Mouse (Mus musculus): ENCODE measurements at regions not wholly inside any gene's neighbourhood (a gene's known extent, or its start where the extent isn't known, plus 50 kb on each side); places are given as distances from the start of the nearest gene placed in this dataset.

DNA sequence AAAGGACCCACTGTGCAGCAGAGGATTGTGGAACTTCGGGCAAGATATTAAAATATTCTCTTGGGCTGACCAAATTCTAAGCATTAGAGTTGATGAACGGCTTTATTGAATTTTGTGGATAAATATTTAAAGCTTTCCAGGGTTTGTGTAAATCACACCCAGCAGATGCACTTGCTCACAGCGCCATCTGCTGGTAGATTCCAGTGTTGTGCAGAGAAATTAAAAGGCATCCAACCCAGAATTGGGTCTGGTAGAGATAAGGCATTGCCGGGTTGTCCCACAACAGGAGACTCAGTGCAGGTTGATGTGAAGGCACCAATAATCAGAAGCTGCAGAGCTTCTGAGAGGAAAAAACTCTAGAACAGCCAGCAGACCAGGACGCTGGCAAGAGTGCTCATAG is 108.7 kb downstream of the Gm19935 start:
- TF ChIP-seq CTCF (IDR thresholded peaks at IDR 0.05 in 2 of 3, conservative IDR thresholded peaks at IDR 0.05 in 1 of 3; ENCODE audit: control insufficient read depth in 1 of 3, insufficient read depth in 1 of 3, low read depth in 2 of 3, low read length in 3 of 3, poor library complexity in 1 of 3, severe bottlenecking in 1 of 3) (peak; percentile 43 to 64 (median 49)), MAX (IDR thresholded peaks at IDR 0.05; ENCODE audit: low read length) (no peak)
